In genomic region chr4:45500381-45500780, GRCm38 (mm10) we compare ENCODE assay signal across 11 mouse cellular contexts. TPM values are rescaled to one million over a fixed set of nuclear protein-coding genes. Genes with fewer than 3 reads are reported as not detected.
DNase-seq lines count a peak whose midpoint lies in the region; ATAC-seq and TF ChIP-seq lines count a peak whose summit lies in the region.
"Had no signal": no experiment of that assay in that cellular context is flagged by ENCODE, and none has a peak within 500 bp of the region (broad histone marks: within the 10 kb centered on the region; RNA-seq: fewer than 3 reads in every experiment).

No protein-coding gene starts in this region.

- no peak overlapping the region for H3K4me2 ChIP-seq in CH12.LX (ENCODE audit: insufficient read depth, low read depth, poor library complexity, severe bottlenecking)
- H3K4me2 ChIP-seq in lung, postnatal 0 days (replicated peaks; ENCODE audit: low read depth, low read length): no peak overlapping the region; the same call in 1 of the 2 replicates
- H3K4me2 ChIP-seq: midbrain, embryonic 13.5 days had no signal

- TF ChIP-seq POLR2A in CH12.LX (IDR thresholded peaks at IDR 0.05; ENCODE audit: low read depth, low read length): no peak

- TF ChIP-seq EP300 in CH12.LX (IDR thresholded peaks at IDR 0.05; ENCODE audit: low read length): no peak
- TF ChIP-seq EP300 in lung, postnatal 0 days (IDR thresholded peaks at IDR 0.05): 0 out of 2 replicates have a peak, but pooled peaks have one; percentile 20

- no peak overlapping the region for H3K9ac ChIP-seq in CH12.LX (ENCODE audit: insufficient read depth, low read depth)
- no peak overlapping the region for H3K9ac ChIP-seq in lung, postnatal 0 days (replicated peaks; ENCODE audit: low read depth)
- H3K9ac ChIP-seq: forebrain, postnatal 0 days; midbrain, embryonic 13.5 days had no signal

- peak overlapping the region; percentile 40; the same call in 1 of the 2 replicates for H3K27ac ChIP-seq in CH12.LX (ENCODE audit: insufficient read depth, low read depth)
- peak overlapping the region; percentile 52 for H3K27ac ChIP-seq in lung, postnatal 0 days (ENCODE audit: low read length)

- no peak overlapping the region for H3K4me3 ChIP-seq in CH12.LX (replicated peaks in 1 of 3; ENCODE audit: low read depth in 2 of 3, low read length in 2 of 3, poor library complexity in 1 of 3)
- no peak overlapping the region for H3K4me3 ChIP-seq in lung, postnatal 0 days (ENCODE audit: low read depth, low read length)
- H3K4me3 ChIP-seq: midbrain, embryonic 13.5 days had no signal

- no peaks in the 10 kb centered on the region for H3K27me3 ChIP-seq in CH12.LX (replicated peaks)
- H3K27me3 ChIP-seq in lung, postnatal 0 days (replicated peaks; ENCODE audit: insufficient read depth, low read length): no peaks in the 10 kb centered on the region

- dilution Hi-C loops in CH12.LX (cut with MboI; ENCODE audit: extremely low pct_ligation_motif_present, extremely low pct_unique_long_range_greater_than_20kb, low sequenced_read_pairs): no loop called here

- ATAC-seq in lung, postnatal 0 days: peak; percentile 29; the same call in 1 of the 2 replicates
- ATAC-seq: forebrain, postnatal 0 days; midbrain, embryonic 13.5 days had no signal

- DNase-seq in kidney, adult 11 months: peak; percentile 53
- no peak for DNase-seq in kidney, adult 8-10 months
- peak; percentile 73 for DNase-seq in 3134 (ENCODE audit: extremely low read depth, insufficient read length, low spot score)
- no peak for DNase-seq in CH12.LX (ENCODE audit: extremely low read depth)
- peak; percentile 63 for DNase-seq in lung, postnatal 0 days (ENCODE audit: low spot score)
- no peak for DNase-seq in T-cell, adult 2 months (ENCODE audit: low spot score)
- no peak for DNase-seq in yolk sac, embryonic 10.5 days (ENCODE audit: low spot score)
- DNase-seq: cerebellum, adult 8-10 months; forebrain, postnatal 0 days; gastrocnemius, postnatal 36 days had no signal

- in situ Hi-C loops in CH12.LX (cut with MboI; ENCODE audit: low pct_ligation_motif_present, low pct_unique_long_range_greater_than_20kb, low sequenced_read_pairs): no loop called here

- 49% methylated on average over 8 of the region's 8 CpGs for WGBS in lung, postnatal 0 days

- H3K4me1 ChIP-seq in CH12.LX (ENCODE audit: control insufficient read depth in 1 of 2, insufficient read depth in 2 of 2): peaks cover 32 to 77% of the 10 kb centered on the region in 2 experiments
- H3K4me1 ChIP-seq in lung, postnatal 0 days (ENCODE audit: insufficient read depth, low read depth, low read length): peaks cover 49% of the 10 kb centered on the region

- H3K79me2 ChIP-seq in CH12.LX (replicated peaks; ENCODE audit: control insufficient read depth, extremely low read depth, insufficient read depth, poor library complexity, severe bottlenecking): no peaks in the 10 kb centered on the region

- no peaks in the 10 kb centered on the region for H3K9me3 ChIP-seq in CH12.LX (replicated peaks; ENCODE audit: low read length)
- no peaks in the 10 kb centered on the region for H3K9me3 ChIP-seq in lung, postnatal 0 days (ENCODE audit: low read length)
- H3K9me3 ChIP-seq: midbrain, embryonic 13.5 days had no signal

- TF ChIP-seq CTCF in CH12.LX (conservative IDR thresholded peaks at IDR 0.05 in 1 of 2, IDR thresholded peaks at IDR 0.05 in 1 of 2; ENCODE audit: low read depth in 2 of 2, low read length in 2 of 2): no peak
- TF ChIP-seq CTCF in lung, postnatal 0 days (IDR thresholded peaks at IDR 0.05): 0 out of 2 replicates have a peak, but pooled peaks have one; percentile 14

- peaks cover 0 to 35% of the 10 kb centered on the region in 2 experiments for H3K36me3 ChIP-seq in CH12.LX (replicated peaks in 1 of 2; ENCODE audit: control insufficient read depth in 1 of 2, insufficient read depth in 1 of 2, low read length in 1 of 2)
- no peaks in the 10 kb centered on the region for H3K36me3 ChIP-seq in lung, postnatal 0 days (ENCODE audit: insufficient read depth, low read length)
- H3K36me3 ChIP-seq: midbrain, embryonic 13.5 days had no signal

- no peak for TF ChIP-seq RAD21 in CH12.LX (IDR thresholded peaks at IDR 0.05; ENCODE audit: low read depth, low read length)

TF ChIP-seq in CH12.LX, 34 proteins besides CTCF, POLR2A, EP300 and RAD21:
- TF ChIP-seq TCF12 (IDR thresholded peaks at IDR 0.05; ENCODE audit: low read depth, low read length): peak; percentile 14; the same call in 1 of the 2 replicates
- no peak for TF ChIP-seq ZC3H11A (IDR thresholded peaks at IDR 0.05; ENCODE audit: low read depth, low read length)
- TF ChIP-seq SMC3 (IDR thresholded peaks at IDR 0.05; ENCODE audit: low read depth, low read length): no peak
- no peak for TF ChIP-seq USF1 (IDR thresholded peaks at IDR 0.05; ENCODE audit: low read depth, low read length)
TF ChIP-seq in CH12.LX: peak in this region for 1.

RNA-seq across cellular contexts. Expression of gene Shb, which starts 31.9 kb away (rescaled TPM):
- total RNA-seq in CH12.LX (2012; rRNA removed) (5.9 and 8.6 TPM in 2 replicates), CH12.LX (2014; rRNA removed) (7.6 and 7.7 TPM in 2 replicates)
- 15.5 and 18.4 TPM in 2 replicates for polyA plus RNA-seq in CH12.LX (2012; ENCODE audit: insufficient read length, low read depth)
- 7.1 and 8.8 TPM in 2 replicates for polyA plus RNA-seq in lung, postnatal 0 days (2015; fragmentation: Nextera tagmentation; extraction: Ambion mirVana)

Comparison
In these comparisons a context has a peak if more than half of its experiments do, and no peak if none do; other contexts are left out.
1. DNase-seq: peak in kidney, adult 11 months (single experiment), 3134 (single experiment) and lung, postnatal 0 days (single experiment); none in kidney, adult 8-10 months (0 of 2), CH12.LX (single experiment), T-cell, adult 2 months (single experiment) and yolk sac, embryonic 10.5 days (single experiment).